Mouse (Mus musculus): ENCODE measurements around the gene Nlrc5. TPM values are rescaled to one million over a fixed set of nuclear protein-coding genes. Genes with fewer than 3 reads are reported as not detected.

Gene Nlrc5
- polyA plus RNA-seq (2015; fragmentation: Nextera tagmentation; extraction: Ambion mirVana), result 0.33 and 0.34 TPM in 2 replicates

DNA sequence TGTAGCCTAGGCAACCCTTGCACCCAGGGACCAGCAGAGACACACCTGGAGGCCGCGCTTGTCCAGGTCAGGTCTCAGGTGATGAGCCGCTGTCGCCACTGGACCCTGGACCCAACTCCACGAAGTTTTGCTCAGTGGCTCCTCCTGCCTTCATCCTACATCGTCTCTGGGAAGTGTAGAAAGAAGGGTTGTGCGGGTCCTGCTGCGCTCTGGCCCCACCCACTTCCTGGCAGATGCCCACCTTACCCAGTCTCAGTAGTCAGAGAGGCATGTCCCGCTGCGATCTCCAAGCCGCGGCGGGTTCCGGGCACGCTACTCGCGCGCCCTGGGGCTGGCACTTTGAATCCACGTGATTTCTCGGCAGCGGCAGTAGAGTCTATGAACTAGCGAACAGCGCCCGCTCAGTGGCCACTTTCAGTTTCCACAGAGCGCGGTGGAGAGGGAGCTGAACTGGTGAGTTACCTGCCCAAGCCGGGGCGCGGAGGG is at the start of gene Nlrc5:
TSS of gene Nlrc5 (plus strand) at position 376 of the 486 bp plus-strand sequence.
- Histone ChIP-seq H3K4me1 (peaks cover 4% of the 10 kb centered on the region; the same call in 1 of the 2 replicates), H3K27me3 (peaks cover 25% of the 10 kb centered on the region), H3K9me3 (no peaks in the 10 kb centered on the region), H3K27ac (no peak within 1 kb of the TSS), H3K36me3 (no peaks in the 10 kb centered on the region), H3K4me3 (peak within 1 kb of the TSS; percentile 51), H3K4me2 (replicated peaks) (peak within 1 kb of the TSS; percentile 85), H3K9ac (peak within 1 kb of the TSS; percentile 66)
- WGBS, result 2% methylated on average over 29 of the region's 29 CpGs
- no peak for ATAC-seq (ENCODE audit: low FRiP score, low read depth)

DNA sequence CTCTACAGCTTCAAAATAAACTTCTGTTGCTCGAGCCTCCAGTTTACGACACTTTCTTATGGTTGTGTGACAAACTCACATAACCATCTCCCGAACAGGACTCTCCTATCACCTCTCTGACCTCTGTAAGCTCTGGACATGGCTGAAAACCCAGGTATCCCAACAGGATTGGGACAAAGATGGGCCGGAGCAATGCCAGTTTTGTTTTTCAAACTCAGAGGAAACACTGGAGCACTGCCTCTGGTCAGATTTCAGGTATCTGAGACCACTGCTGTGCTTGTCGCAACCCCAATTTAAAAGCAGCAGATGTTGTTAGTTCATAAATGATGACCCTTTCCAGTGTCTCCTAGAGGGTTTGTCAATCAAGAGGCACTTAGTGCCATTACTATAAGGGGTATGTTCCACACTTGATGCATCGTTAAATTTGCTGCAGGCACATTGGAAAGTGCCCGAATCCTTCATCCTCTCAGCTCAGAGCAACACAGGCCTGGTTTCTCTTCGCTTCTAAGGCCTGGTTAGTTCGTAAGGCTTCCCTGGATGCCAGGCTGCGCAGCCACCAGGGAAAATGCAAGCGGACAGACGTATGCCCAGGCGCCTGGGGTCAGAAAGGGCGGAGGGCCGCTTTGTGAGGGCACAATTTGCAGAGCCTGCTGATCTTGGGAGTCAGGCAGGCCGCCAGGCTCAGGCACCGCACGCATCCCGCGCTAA is 48.5 kb upstream of the Nlrc5 start:
- H3K4me1 ChIP-seq, result peaks cover 15% of the 10 kb centered on the region
- H3K36me3 ChIP-seq, result peaks cover 14% of the 10 kb centered on the region
- H3K9me3 ChIP-seq, result peaks cover 5% of the 10 kb centered on the region; the same call in 1 of the 2 replicates
- H3K9ac ChIP-seq, result peak overlapping the region; percentile 84
- ATAC-seq (ENCODE audit: low FRiP score, low read depth), result no peak; the same call in 1 of the 2 replicates
- peak overlapping the region; percentile 79 for H3K27ac ChIP-seq
- peak overlapping the region; percentile 92 for H3K4me2 ChIP-seq (replicated peaks)
- no peaks in the 10 kb centered on the region for H3K27me3 ChIP-seq
- H3K4me3 ChIP-seq, result peak overlapping the region; percentile 86
- 21% methylated on average over 20 of the region's 20 CpGs for WGBS

DNA sequence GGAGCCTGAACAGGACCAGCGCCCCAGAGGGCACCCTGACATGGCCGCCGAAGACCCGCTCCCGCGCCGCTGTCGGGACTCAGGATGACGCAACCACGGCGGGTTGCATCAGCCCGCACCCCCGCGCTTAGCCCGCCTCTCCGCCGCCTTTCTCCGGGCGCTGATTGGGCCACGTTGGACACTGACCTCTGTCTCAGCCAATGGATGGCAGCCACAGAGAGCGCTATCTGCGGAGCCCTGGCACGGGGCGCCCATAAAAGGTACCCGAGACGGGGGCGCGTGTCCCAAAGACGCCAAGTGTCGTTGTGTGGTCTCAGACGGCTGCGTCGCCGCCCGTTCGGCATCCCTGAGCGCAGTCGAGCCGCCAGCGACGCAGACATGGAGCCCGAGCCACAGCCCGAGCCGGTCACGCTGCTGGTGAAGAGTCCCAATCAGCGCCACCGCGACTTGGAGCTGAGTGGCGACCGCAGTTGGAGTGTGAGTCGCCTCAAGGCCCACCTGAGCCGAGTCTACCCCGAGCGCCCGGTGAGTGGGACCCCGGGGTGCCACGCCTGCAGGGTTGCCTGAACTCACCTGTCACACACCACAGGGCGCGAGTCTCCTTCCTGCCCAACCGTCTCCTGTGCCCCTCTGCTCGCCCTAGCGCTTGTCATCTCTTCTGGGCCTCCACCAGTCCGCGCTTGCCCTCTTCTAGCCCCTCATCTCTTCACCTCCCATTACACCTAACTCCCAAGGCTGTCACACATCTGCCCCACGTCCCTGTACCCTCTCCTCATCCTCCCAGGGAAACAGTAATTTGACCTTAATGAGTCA is 47.7 kb upstream of the Nlrc5 start, which contains the start of gene Herpud1:
TSS of gene Herpud1 (plus strand) at position 225 of the 813 bp plus-strand sequence.
- H3K4me1 ChIP-seq, result peaks cover 15% of the 10 kb centered on the region
- WGBS, result under 1% methylated on average over 65 of the region's 65 CpGs
- peak; percentile 98 for ATAC-seq (ENCODE audit: low FRiP score, low read depth)

DNA sequence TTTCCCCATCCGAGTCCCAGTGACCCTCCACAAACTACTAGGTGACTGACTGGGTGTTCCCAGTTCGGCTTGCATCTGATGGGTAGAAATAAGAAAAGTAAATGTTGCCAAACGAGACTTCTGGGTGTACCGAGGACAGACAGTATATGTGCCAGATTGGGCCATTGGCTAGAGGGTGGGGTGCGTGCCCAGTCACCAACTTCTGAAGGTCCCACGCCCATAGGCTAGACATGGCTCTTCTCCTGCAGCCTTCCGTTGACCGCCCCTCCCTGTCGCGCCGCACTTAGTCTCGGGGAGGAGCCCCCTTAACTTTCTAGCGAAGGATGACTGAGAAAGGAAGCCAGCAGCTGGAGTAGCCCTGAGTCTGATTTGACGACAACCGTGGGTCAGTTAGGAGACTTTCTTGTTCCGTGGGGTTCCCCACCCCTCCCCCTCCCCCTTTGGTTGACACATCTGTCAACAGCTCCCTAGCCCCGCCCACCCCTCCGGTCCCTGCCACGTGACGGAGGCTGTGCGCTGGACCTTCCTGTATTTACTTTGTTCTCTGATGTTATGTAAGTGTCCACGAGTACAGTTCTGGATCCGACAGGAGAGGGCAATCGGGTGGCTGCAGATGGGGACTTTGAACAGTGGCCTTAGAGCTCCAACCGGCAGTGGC is 47.0 kb upstream of the Nlrc5 start:
- H3K9ac ChIP-seq, result peak overlapping the region; percentile 84
- H3K27me3 ChIP-seq, result no peaks in the 10 kb centered on the region
- H3K4me1 ChIP-seq, result peaks cover 15% of the 10 kb centered on the region
- under 1% methylated on average over 25 of the region's 25 CpGs for WGBS
- H3K4me2 ChIP-seq (replicated peaks), result peak overlapping the region; percentile 92
- H3K4me3 ChIP-seq, result peak overlapping the region; percentile 86
- peaks cover 29% of the 10 kb centered on the region for H3K36me3 ChIP-seq
- peak; percentile 62 for ATAC-seq (ENCODE audit: low FRiP score, low read depth)
- H3K27ac ChIP-seq, result peak overlapping the region; percentile 78; the same call in 1 of the 2 replicates
- H3K9me3 ChIP-seq, result peaks cover 5% of the 10 kb centered on the region; the same call in 1 of the 2 replicates

More for the DNA sequence above, 47.7 kb upstream of the Nlrc5 start, which contains the start of gene Herpud1:
- Histone ChIP-seq H3K9me3 (peaks cover 5% of the 10 kb centered on the region; the same call in 1 of the 2 replicates), H3K27me3 (no peaks in the 10 kb centered on the region), H3K36me3 (peaks cover 22% of the 10 kb centered on the region), H3K4me2 (replicated peaks) (peak within 1 kb of the TSS; percentile 92), H3K27ac (peak within 1 kb of the TSS; percentile 79), H3K4me3 (peak within 1 kb of the TSS; percentile 86), H3K9ac (peak within 1 kb of the TSS; percentile 84)

DNA sequence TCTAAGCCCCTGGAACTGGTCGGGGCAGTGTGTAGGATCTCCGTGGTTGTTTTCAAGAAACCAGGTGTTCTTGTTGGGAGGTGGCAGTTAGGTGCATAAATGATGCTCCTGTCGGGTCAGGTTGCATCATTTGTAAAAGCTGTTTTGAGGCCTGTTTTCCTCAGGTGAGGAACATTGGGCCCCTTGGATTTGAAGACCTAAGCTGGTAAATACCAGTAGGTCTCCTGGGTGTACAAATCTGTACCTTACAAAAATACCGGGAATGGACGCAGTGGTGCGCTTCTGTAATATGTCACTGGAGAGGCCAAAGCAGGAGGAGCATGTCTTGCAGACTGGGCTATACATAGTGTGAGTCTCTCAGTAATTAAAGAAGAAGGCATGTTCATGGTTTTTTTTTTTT is 46.4 kb upstream of the Nlrc5 start:
- no peak for ATAC-seq (ENCODE audit: low FRiP score, low read depth)
- Histone ChIP-seq H3K4me1 (peaks cover 15% of the 10 kb centered on the region), H3K9me3 (peaks cover 5% of the 10 kb centered on the region; the same call in 1 of the 2 replicates), H3K36me3 (peaks cover 35% of the 10 kb centered on the region), H3K27me3 (no peaks in the 10 kb centered on the region), H3K27ac (no peak overlapping the region; the same call in 1 of the 2 replicates), H3K4me2 (replicated peaks) (peak overlapping the region; percentile 92), H3K4me3 (peak overlapping the region; percentile 86), H3K9ac (peak overlapping the region; percentile 84)
- 30% methylated on average over 6 of the region's 6 CpGs for WGBS

DNA sequence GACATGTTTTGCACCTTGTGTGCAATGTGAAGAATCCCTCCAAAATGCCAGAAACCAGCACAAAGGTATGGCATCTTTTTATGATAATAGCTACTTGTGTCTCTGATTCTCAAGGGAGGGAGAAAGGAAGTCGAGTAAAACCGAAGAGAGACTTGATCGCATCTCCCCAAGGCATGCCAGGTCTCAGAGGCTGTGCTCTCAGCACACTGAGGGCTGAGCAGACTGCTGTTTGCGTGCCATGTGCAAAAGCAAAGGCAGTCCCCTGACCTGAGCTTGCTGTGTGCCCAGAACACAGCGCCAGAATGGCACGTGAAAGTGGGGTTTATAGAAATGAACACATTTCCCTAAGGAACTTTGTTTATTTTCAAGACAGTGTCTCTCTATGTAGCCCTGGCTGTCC is 44.6 kb upstream of the Nlrc5 start:
- H3K4me1 ChIP-seq, result peaks cover 15% of the 10 kb centered on the region
- no peaks in the 10 kb centered on the region for H3K27me3 ChIP-seq
- no peak overlapping the region for H3K9ac ChIP-seq
- H3K4me2 ChIP-seq (replicated peaks), result no peak overlapping the region
- no peak for ATAC-seq (ENCODE audit: low FRiP score, low read depth)
- peaks cover under 1% of the 10 kb centered on the region; the same call in 1 of the 2 replicates for H3K9me3 ChIP-seq
- no peak overlapping the region for H3K27ac ChIP-seq
- 91% methylated on average over 6 of the region's 6 CpGs for WGBS
- H3K36me3 ChIP-seq, result peaks cover 50% of the 10 kb centered on the region
- H3K4me3 ChIP-seq, result no peak overlapping the region

DNA sequence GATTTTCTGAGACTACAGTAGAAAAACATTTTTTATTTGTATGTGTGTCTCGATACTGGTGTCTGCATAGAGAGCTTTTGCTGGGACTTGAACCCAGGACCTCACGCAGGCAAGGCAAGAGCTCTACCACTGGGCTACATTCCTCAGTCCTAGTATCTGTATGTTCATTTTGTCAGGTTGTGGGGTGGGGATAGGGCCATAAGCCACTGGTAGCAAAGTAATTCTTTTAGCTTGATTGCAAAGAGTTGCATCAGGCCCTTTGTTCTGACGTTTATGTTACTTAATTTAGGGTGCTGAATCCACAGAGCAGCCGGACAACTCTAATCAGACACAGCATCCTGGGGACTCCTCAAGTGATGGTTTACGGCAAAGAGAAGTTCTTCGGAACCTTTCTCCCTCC is 43.7 kb upstream of the Nlrc5 start:
- H3K36me3 ChIP-seq, result peaks cover 59% of the 10 kb centered on the region
- no peak for ATAC-seq (ENCODE audit: low FRiP score, low read depth)
- no peaks in the 10 kb centered on the region for H3K27me3 ChIP-seq
- no peak overlapping the region for H3K4me2 ChIP-seq (replicated peaks)
- no peak overlapping the region for H3K27ac ChIP-seq
- no peak overlapping the region for H3K4me3 ChIP-seq
- no peak overlapping the region for H3K9ac ChIP-seq
- peaks cover 13% of the 10 kb centered on the region for H3K4me1 ChIP-seq
- 94% methylated on average over 6 of the region's 6 CpGs for WGBS
- H3K9me3 ChIP-seq, result no peaks in the 10 kb centered on the region

DNA sequence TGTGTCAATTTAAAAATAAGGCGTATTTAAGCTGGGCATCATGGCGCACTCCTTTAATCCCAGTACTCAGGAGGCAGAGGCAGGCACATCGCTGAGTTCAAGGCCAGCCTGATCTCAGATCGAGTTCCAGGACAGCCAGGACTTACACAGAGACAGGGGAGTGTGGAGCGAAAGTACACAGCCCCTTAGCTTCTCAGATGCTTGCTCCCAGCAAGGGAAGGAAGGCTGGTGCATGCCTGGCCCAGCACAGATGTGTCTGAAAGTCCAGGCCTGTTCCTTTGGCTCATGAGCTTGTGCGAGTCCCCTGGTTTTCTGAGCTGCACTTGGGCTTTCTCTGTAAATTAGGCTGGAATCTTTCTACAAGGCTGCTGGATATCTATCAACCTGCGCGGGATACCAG is 43.2 kb upstream of the Nlrc5 start:
- Histone ChIP-seq H3K27ac (no peak overlapping the region), H3K4me1 (peaks cover 8% of the 10 kb centered on the region), H3K9me3 (no peaks in the 10 kb centered on the region), H3K4me3 (no peak overlapping the region), H3K27me3 (no peaks in the 10 kb centered on the region), H3K9ac (no peak overlapping the region), H3K36me3 (peaks cover 64% of the 10 kb centered on the region), H3K4me2 (replicated peaks) (no peak overlapping the region)
- no peak for ATAC-seq (ENCODE audit: low FRiP score, low read depth)
- WGBS, result 94% methylated on average over 8 of the region's 8 CpGs

DNA sequence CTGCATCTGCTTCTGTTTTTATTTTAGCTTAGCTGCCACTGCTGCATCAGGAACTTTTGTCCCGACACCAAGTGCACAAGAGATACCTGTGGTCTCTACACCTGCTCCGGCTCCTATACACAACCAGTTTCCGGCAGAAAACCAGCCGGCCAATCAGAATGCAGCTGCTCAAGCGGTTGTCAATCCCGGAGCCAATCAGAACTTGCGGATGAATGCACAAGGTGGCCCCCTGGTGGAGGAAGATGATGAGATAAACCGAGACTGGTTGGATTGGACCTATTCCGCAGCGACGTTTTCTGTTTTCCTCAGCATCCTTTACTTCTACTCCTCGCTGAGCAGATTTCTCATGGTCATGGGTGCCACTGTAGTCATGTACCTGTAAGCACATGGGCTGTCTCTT is 42.0 kb upstream of the Nlrc5 start:
- no peak overlapping the region for H3K27ac ChIP-seq
- no peak overlapping the region for H3K4me3 ChIP-seq
- H3K27me3 ChIP-seq, result no peaks in the 10 kb centered on the region
- 78% methylated on average over 12 of the region's 12 CpGs for WGBS
- H3K9ac ChIP-seq, result no peak overlapping the region
- no peaks in the 10 kb centered on the region for H3K9me3 ChIP-seq
- ATAC-seq (ENCODE audit: low FRiP score, low read depth), result no peak
- H3K36me3 ChIP-seq, result peaks cover 72% of the 10 kb centered on the region
- peaks cover 8% of the 10 kb centered on the region; the same call in 1 of the 2 replicates for H3K4me1 ChIP-seq
- H3K4me2 ChIP-seq (replicated peaks), result no peak overlapping the region

DNA sequence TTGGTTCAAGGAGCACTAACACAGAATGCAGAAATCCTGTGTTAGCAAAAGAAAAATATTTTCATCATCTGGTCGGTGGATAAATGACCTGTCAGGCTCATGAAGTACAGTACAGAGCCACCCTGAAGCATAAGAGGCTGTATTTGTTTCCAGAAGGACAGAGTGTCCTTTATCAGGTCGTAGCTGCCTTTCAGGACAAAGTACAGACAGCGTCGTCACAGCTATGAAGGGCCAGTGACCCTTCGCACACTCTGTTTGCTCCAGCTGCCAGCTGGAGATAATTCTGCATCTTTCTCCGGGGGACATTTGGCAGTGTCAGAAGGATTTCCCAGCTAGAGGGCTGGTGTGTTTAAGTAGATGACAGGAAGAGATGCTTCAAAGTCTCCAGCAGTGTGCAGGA is 41.5 kb upstream of the Nlrc5 start:
- H3K4me2 ChIP-seq (replicated peaks), result no peak overlapping the region
- ATAC-seq (ENCODE audit: low FRiP score, low read depth), result no peak
- H3K4me3 ChIP-seq, result no peak overlapping the region
- H3K36me3 ChIP-seq, result peaks cover 77% of the 10 kb centered on the region
- WGBS, result 86% methylated on average over 6 of the region's 6 CpGs
- H3K27me3 ChIP-seq, result no peaks in the 10 kb centered on the region
- H3K4me1 ChIP-seq, result peaks cover 7% of the 10 kb centered on the region; the same call in 1 of the 2 replicates
- no peaks in the 10 kb centered on the region for H3K9me3 ChIP-seq
- no peak overlapping the region for H3K9ac ChIP-seq
- no peak overlapping the region for H3K27ac ChIP-seq

DNA sequence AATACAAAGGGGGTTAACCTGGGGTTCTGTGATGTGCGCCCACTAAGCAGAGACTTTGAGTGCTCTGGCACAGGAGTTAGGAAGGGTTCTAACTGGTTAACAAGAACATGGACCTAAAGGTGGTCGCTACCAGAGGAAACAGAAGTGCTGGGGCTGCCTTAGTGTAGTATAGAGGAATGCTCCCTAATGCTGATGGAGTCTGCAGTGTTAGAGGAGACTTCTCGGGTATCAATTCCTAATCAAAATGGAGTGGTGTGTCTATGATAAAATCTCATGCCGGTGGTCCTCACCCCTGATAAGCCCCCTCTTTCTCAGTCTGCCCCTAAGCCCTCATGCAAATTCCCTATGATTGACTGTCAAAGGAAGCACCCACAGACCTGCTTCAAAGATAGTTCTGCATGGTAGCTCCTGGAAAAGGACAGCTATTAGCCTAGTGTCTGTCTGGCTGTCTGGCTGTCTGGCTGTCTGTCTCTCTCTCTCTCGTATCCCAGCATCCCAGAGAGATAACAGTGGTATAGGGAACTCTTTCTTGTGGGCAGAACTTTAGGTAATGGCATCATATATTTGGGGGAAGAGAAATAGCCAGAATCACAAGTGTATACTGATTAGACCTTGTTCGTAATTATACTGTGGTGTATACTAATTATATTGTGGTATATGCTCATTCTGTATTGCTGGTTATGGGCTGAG is 38.2 kb upstream of the Nlrc5 start:
- Histone ChIP-seq H3K36me3 (peaks cover 61% of the 10 kb centered on the region), H3K9ac (no peak overlapping the region), H3K4me3 (no peak overlapping the region), H3K27me3 (no peaks in the 10 kb centered on the region), H3K9me3 (no peaks in the 10 kb centered on the region), H3K4me1 (no peaks in the 10 kb centered on the region), H3K4me2 (replicated peaks) (no peak overlapping the region), H3K27ac (no peak overlapping the region)
- WGBS, result 87% methylated on average over 6 of the region's 6 CpGs
- no peak for ATAC-seq (ENCODE audit: low FRiP score, low read depth)

Measured in limb, embryonic 13.5 days (tissue).